Mouse (Mus musculus) forebrain, embryonic 16.5 days (tissue): Measurements from ENCODE around the gene Atp8b5. TPM values are rescaled to one million over a fixed set of nuclear protein-coding genes. Genes with fewer than 3 reads are reported as not detected.

Experiments
- ATAC-seq: fragments of 200-750 bp; cut with Nextera tagmentation; 2 replicates; pipeline ENCODE4 v1.8.0; 2017; ENCODE audit warnings: mild to moderate bottlenecking, moderate library complexity
- H3K27ac ChIP-seq: fragments of 300-500 bp; sonication (generic); 2 replicates; pipeline ENCODE4 v1.5.1; 2014; ENCODE audit warnings: low read length, control low read depth
- H3K27me3 ChIP-seq: fragments of 300-500 bp; sonication (generic); replicated peaks from 2 replicates; pipeline ENCODE4 v1.6.1; 2014; ENCODE audit warnings: low read length; ENCODE audit not compliant: control insufficient read depth, insufficient read depth
- H3K36me3 ChIP-seq: fragments of 300-500 bp; sonication (generic); 2 replicates; pipeline ENCODE4 v1.6.1; 2014; ENCODE audit not compliant: control insufficient read depth, insufficient read depth
- H3K4me1 ChIP-seq: fragments of 300-500 bp; sonication (generic); replicated peaks from 2 replicates; pipeline ENCODE4 v1.6.1; 2014; ENCODE audit warnings: low read length; ENCODE audit not compliant: control insufficient read depth, insufficient read depth
- H3K4me2 ChIP-seq: fragments of 300-500 bp; sonication (generic); 2 replicates; pipeline ENCODE4 v1.6.1; 2014; ENCODE audit warnings: mild to moderate bottlenecking, low read length, control low read depth
- H3K4me3 ChIP-seq: fragments of 300-500 bp; sonication (generic); replicated peaks from 2 replicates; pipeline ENCODE4 v1.5.1; 2014; ENCODE audit warnings: mild to moderate bottlenecking, low read length, control low read depth
- H3K9ac ChIP-seq: fragments of 300-500 bp; sonication (generic); replicated peaks from 2 replicates; pipeline ENCODE4 v1.6.1; 2014; ENCODE audit warnings: low read depth, low read length, control low read depth
- H3K9me3 ChIP-seq: fragments of 300-500 bp; sonication (generic); 2 replicates; pipeline ENCODE4 v1.6.1; 2016; ENCODE audit warnings: low read length; ENCODE audit not compliant: control insufficient read depth
- WGBS: fragments of 180-500 bp; shearing (Covaris S2); extraction: QIAGEN DNeasy Blood & Tissue Kit; methylation state at CpG from one replicate; pipeline ENCODE4 v1.1.7; 2014; 5-methylcytosine and 5-hydroxymethylcytosine counted together
- polyA plus RNA-seq: library from polyadenylated mRNA; unstranded; fragments of >200 nt; fragmentation: Nextera tagmentation; extraction: Ambion mirVana; gene quantifications from 2 replicates; pipeline ENCODE4 v1.2.1, GENCODE M21; 2015

Gene Atp8b5
- polyA plus RNA-seq, 1 experiment from 2014 or later: 0.63 TPM

DNA sequence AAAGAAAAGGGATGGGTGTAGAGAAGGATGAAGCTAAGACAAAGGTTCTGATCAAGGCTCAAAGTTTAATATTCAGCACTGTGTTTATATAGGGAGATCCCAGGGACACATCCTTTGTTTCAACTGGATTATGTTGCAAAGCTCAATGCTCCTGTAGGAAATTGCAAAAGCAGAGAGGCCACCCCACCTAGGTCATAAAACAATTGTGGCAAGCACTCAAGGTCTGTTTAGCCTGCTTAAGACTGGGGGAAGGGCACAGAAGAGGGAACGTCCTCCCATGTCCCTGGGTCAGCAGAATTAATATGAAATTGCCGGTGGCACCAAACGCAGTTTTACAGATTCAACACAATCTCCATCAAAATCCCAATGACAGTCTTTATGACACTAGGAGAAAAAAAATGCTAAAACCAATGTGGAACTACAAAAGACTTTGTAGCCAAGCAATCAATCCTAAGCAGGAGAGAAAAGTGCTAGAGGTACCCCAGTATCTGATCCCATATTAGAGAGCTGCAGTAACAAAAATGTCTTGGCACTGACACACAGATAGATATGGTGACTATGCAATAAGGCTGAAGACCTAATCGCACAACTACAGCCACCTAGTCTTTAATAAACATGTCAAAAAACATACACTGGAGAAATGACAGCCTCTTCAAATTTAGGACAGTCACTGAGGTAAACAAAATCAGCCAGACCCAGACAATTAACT is 73.3 kb downstream of the Atp8b5 start:
- Histone ChIP-seq H3K4me1 (peaks cover 5% of the 10 kb centered on the region), H3K27ac (no peak overlapping the region), H3K4me3 (no peak overlapping the region), H3K36me3 (no peaks in the 10 kb centered on the region), H3K9me3 (peaks cover 6% of the 10 kb centered on the region), H3K4me2 (no peak overlapping the region), H3K9ac (no peak overlapping the region), H3K27me3 (no peaks in the 10 kb centered on the region)
- 76% methylated on average over 4 of the region's 4 CpGs for WGBS
- no peak for ATAC-seq

DNA sequence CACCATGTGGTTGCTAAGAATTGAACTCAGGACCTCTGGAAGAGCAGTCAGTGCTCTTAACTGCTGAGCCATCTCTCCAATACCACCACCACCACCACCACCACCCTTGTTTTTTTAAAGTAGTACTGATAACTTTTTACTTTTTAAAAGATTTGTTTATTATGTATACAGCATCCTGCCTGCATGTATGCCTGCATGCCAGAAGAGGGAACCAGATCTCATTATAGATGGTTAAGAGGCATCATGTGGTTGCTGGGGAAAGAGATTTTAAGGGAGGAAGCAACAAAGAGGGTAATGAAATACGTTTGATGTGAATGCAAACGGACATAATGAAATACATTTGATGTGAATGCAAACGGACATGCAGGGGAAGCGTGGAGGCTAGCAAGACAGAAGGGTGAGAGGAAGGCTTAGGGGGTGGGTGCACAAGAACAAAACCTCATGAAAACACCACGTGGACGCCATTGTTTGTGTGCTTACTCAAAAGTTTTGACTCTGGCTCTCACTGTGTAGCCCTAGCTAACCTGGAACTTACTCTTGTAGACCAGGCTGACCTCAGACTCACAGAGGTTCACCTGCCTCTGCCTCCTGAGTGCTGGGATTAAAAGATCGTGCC is 74.4 kb downstream of the Atp8b5 start:
- no peaks in the 10 kb centered on the region for H3K27me3 ChIP-seq
- peaks cover 5% of the 10 kb centered on the region for H3K4me1 ChIP-seq
- H3K36me3 ChIP-seq: no peaks in the 10 kb centered on the region
- ATAC-seq: no peak
- peaks cover 3% of the 10 kb centered on the region for H3K9me3 ChIP-seq
- 46% methylated on average over 7 of the region's 7 CpGs for WGBS
- H3K27ac ChIP-seq: no peak overlapping the region
- no peak overlapping the region for H3K4me2 ChIP-seq
- no peak overlapping the region for H3K4me3 ChIP-seq
- no peak overlapping the region for H3K9ac ChIP-seq

DNA sequence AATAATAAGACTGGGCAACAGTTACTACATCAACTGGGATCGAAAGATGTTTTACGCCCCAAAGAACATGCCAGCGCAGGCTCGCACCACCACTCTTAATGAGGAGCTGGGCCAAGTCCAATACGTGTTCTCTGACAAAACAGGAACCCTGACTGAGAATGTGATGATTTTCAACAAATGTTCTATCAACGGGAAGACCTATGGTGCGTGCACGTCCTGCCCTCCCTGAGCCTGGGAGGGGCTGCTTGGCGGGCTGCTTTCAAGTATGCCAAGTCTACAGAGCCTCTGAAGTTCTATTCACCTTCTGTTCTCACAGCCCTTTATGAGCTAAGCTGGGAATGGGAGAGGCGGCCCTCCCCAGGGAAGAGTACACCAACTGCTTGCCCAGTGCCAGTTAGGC is 75.5 kb downstream of the Atp8b5 start:
- Histone ChIP-seq H3K9ac (no peak overlapping the region), H3K4me1 (peaks cover 5% of the 10 kb centered on the region), H3K27me3 (no peaks in the 10 kb centered on the region), H3K4me3 (no peak overlapping the region), H3K27ac (no peak overlapping the region), H3K36me3 (no peaks in the 10 kb centered on the region), H3K9me3 (no peaks in the 10 kb centered on the region), H3K4me2 (peak overlapping the region; percentile 2; the same call in 1 of the 2 replicates)
- peak; percentile 54; the same call in 1 of the 2 replicates for ATAC-seq
- 44% methylated on average over 10 of the region's 10 CpGs for WGBS

DNA sequence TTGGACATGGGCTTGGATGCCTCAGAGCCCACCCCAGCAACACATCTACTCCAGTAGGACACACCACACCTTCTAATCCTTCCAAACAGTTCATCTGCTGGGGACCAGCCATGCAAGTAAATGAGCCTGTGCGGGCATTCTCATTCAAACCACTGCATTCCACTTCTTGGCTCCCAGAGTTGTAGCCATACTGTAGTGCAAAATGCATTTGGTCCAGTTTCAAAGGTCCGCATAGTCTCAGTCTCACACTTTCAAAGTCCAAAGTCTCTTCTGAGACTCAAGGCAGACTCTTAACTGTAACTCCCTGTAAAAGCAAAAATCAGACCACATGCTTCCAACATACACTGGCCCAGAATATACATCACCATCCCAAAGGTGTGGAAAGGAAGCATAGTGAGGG is 78.0 kb downstream of the Atp8b5 start:
- WGBS: 87% methylated on average over 2 of the region's 2 CpGs
- ATAC-seq: no peak
- Histone ChIP-seq H3K4me2 (no peak overlapping the region), H3K9me3 (no peaks in the 10 kb centered on the region), H3K4me1 (peaks cover 5% of the 10 kb centered on the region), H3K36me3 (no peaks in the 10 kb centered on the region), H3K27ac (no peak overlapping the region), H3K4me3 (no peak overlapping the region), H3K9ac (no peak overlapping the region), H3K27me3 (no peaks in the 10 kb centered on the region)

DNA sequence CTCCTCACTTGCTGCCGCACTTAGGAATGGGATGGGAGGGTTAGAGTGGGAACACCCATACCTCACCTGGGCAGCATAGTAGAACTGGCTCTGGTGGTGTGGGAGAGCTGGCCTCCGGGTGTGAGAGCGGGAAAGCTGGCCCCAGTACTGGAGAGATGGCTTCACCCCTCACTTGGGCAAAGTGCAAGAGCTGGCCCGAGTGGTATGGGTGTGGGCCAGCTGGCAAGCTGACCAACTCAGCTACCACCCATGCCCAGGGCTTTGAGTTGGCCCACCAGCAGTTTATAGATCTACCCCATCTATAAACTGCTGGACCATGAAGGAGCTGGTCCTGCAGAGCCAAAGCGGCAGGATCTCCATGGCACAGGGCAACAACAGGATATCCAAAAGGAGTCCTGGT is 82.2 kb downstream of the Atp8b5 start:
- no peak overlapping the region for H3K4me3 ChIP-seq
- no peak overlapping the region for H3K9ac ChIP-seq
- no peaks in the 10 kb centered on the region for H3K36me3 ChIP-seq
- WGBS: 93% methylated on average over 5 of the region's 5 CpGs
- no peak overlapping the region for H3K4me2 ChIP-seq
- H3K9me3 ChIP-seq: no peaks in the 10 kb centered on the region
- no peak overlapping the region for H3K27ac ChIP-seq
- no peak for ATAC-seq
- no peaks in the 10 kb centered on the region for H3K4me1 ChIP-seq
- H3K27me3 ChIP-seq: no peaks in the 10 kb centered on the region

DNA sequence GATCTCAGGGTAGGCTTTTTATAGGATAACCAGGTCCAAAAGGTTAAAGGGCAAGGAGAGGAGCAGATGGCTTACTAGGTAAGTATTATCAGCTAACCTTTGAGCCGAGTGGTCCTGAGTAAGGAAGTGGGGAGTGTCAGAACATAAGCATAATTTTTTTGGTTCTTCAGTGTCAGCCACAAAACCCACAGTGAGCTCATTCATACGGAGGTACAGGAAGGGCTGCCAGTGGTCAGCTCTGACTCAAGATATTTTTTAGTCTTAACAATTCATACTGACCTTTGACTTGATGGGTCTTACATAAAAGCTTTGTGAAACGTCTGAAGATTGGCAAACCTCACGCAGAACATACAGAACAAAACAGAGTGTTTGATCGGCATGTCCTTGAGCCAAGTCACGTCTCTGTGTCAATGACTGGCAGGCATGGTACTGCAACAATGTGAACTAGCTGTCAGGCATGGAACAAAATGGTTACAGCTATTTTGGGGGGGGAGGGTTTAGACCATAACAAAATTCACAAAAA is 83.1 kb downstream of the Atp8b5 start:
- H3K27me3 ChIP-seq: no peaks in the 10 kb centered on the region
- no peaks in the 10 kb centered on the region for H3K4me1 ChIP-seq
- no peak overlapping the region for H3K27ac ChIP-seq
- no peaks in the 10 kb centered on the region for H3K9me3 ChIP-seq
- H3K4me2 ChIP-seq: no peak overlapping the region
- H3K36me3 ChIP-seq: no peaks in the 10 kb centered on the region
- H3K9ac ChIP-seq: no peak overlapping the region
- no peak overlapping the region for H3K4me3 ChIP-seq
- ATAC-seq: no peak
- 80% methylated on average over 6 of the region's 6 CpGs for WGBS

DNA sequence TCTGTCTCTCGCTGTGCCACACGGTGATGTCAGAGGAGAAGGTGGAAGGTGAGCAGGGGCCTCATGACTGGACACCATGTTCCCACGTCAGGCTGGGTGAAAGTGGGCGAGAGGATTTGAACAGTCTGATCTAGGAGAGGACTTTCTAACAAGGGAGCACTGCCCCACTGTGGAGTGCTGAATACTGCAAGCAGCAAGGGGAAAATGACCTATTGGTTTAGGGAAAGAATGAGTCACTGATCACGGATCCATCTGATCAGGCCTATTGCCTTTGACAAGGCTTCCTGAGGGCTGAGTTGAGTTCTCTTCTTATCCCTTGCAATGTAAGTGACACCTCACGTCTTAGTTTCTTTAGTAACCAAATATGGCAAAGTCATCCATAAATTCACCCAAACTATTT is 86.7 kb downstream of the Atp8b5 start:
- no peak for ATAC-seq
- no peak overlapping the region for H3K9ac ChIP-seq
- no peak overlapping the region for H3K4me3 ChIP-seq

DNA sequence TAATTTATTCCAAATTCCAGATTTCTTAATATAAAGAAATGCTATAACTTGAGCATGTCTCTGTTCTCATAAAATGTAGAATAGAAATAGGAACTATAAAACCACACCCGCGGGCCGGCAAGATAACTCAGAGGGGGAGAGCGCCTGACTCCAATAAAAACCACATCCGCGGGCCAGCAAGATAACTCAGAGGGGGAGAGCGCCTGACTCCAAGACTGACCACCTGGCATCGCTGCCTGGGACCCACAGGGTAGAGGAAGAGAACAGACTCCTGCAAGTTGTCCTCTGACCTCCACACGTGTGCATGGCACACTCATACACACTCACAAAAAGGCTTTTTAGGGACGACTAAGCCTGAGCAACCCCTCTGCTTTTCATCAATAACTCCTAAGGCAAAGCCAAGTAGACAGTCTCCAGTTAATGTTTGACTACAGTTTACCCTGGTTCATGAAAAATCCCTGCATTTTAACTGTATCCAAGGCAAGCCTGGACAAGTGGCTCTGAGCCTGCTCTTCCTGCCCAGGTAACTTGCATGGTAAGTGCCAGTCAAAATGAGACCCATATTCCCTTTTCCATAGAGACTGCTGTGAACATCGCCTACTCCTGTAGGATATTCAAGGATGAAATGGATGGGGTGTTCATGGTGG is 98.1 kb downstream of the Atp8b5 start:
- no peaks in the 10 kb centered on the region for H3K27me3 ChIP-seq
- no peaks in the 10 kb centered on the region for H3K4me1 ChIP-seq
- no peak overlapping the region for H3K4me2 ChIP-seq
- H3K9me3 ChIP-seq: no peaks in the 10 kb centered on the region
- no peak overlapping the region for H3K4me3 ChIP-seq
- no peak for ATAC-seq
- H3K27ac ChIP-seq: no peak overlapping the region
- 93% methylated on average over 11 of the region's 11 CpGs for WGBS
- H3K9ac ChIP-seq: no peak overlapping the region
- no peaks in the 10 kb centered on the region for H3K36me3 ChIP-seq

More for the DNA sequence above, 86.7 kb downstream of the Atp8b5 start:
- Histone ChIP-seq H3K4me2 (no peak overlapping the region), H3K27me3 (no peaks in the 10 kb centered on the region), H3K36me3 (no peaks in the 10 kb centered on the region), H3K9me3 (no peaks in the 10 kb centered on the region), H3K4me1 (no peaks in the 10 kb centered on the region), H3K27ac (no peak overlapping the region)
- WGBS: 84% methylated on average over 6 of the region's 6 CpGs

DNA sequence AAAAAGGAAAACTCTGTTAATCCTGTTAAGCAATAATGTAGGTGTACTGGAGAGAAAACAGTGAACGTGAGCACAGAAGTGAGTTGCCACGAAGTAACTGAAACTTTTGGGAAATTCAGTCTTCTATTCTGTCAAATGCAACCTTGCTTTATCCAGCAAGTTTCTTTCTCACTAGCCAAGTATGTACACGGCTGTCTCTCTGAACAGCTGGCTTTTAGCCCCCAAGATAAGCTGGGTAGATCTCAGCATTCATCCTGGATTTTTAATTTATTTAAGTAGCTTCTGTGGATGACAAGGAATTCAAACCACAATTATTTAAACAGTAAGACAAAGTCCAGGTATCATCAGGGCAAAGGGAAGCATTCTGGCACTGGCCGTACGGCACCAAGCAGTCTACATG is 100.3 kb downstream of the Atp8b5 start:
- 90% methylated on average over 5 of the region's 5 CpGs for WGBS
- no peak overlapping the region for H3K27ac ChIP-seq
- H3K36me3 ChIP-seq: no peaks in the 10 kb centered on the region
- H3K9me3 ChIP-seq: no peaks in the 10 kb centered on the region
- H3K4me2 ChIP-seq: no peak overlapping the region
- H3K4me1 ChIP-seq: no peaks in the 10 kb centered on the region
- H3K9ac ChIP-seq: no peak overlapping the region
- no peak overlapping the region for H3K4me3 ChIP-seq
- no peaks in the 10 kb centered on the region for H3K27me3 ChIP-seq
- no peak for ATAC-seq
